Mouse (Mus musculus) A20 (cell line): ENCODE measurements around the gene Gtsf1.
"Not testable (repeated sequence)": the region's sequence is repeated elsewhere in the genome, so short reads cannot be mapped to it uniquely, and the experiment has no call there.

Source experiments
- DNase-seq: peaks from one replicate; pipeline ENCODE4 v3.0.0-alpha.2; 2011; ENCODE audit warnings: low read depth, low spot score

Gtsf1 gene

GRCm38 (mm10) chr15:103430241-103430640 lies at the start of gene Gtsf1:
Gene Gtsf1, minus strand, starts transcription at chr15:103430470.
- DNase-seq, result no peak

DNA sequence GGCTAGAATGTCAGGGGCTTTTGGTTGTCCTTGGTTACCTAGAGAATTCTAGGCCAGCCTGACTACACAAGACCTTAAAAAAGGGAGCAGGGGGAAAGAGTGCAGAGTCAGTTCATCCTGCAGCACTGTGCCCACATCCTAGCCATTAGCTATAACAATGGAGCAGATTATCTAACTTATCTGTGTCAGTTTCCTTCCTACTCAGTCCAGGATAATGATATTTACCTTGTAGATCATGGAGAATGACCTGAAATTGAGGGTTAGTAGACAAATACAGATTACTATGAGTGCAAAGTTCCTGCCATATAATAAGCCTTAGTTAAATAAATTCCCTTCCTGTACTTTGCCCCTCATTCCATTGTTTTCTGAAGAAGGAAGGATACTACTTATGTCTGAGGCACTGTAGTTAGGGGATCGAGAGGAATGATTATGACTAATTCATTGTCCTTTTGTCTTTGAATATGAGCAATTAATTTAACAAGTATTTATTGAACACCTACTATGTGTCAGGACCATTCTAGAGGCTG lies 48.9 kb upstream of the Gtsf1 start:
- DNase-seq, result no peak

- DNase-seq, result no peak
Observed at GRCm38 (mm10) chr15:103473769-103474168, 43.5 kb upstream of the Gtsf1 start.

- DNase-seq, result no peak
Observed at GRCm38 (mm10) chr15:103473182-103473581, 42.9 kb upstream of the Gtsf1 start.

- no peak for DNase-seq
Observed at GRCm38 (mm10) chr15:103472265-103472664, 42.0 kb upstream of the Gtsf1 start.

GRCm38 (mm10) chr15:103471488-103472194 lies 41.4 kb upstream of the Gtsf1 start:
- no peak for DNase-seq

DNA sequence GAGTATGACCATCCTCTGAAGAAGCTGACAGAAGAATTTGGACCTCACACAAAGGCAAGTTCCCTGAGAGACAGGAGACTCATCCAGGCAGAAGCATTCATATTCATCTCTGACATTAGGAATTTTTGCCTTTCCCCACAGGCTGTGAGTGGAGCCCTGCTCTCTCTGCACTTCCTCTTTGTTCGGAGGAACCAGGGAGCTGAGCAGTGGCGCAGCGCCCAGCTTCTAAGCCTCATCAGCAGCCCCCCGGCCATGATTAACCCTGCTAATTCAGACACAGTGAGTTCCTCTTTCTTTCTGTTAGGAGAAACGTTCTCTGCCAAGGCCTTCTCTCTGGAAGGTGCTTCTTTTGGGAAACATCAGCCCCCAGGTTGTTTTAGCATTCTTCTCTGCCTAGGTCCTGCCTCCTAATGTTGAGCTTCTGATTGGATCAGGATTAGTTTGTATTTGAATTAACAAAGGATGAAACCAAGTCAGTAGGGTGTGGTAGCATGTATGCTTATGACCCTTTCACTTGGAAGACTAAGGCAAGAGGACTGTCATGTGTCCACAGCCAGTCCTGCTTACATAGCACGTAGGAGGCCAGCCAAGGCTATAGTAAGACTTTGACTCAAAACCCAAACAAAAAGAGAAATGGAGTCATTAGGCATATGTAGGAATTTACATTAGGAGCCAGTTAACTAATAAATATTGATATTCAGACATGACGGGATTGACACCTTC lies 32.4 kb upstream of the Gtsf1 start:
- DNase-seq, result no peak

- peak; percentile 68 for DNase-seq
Observed at GRCm38 (mm10) chr15:103454449-103454848, 24.2 kb upstream of the Gtsf1 start.

DNA sequence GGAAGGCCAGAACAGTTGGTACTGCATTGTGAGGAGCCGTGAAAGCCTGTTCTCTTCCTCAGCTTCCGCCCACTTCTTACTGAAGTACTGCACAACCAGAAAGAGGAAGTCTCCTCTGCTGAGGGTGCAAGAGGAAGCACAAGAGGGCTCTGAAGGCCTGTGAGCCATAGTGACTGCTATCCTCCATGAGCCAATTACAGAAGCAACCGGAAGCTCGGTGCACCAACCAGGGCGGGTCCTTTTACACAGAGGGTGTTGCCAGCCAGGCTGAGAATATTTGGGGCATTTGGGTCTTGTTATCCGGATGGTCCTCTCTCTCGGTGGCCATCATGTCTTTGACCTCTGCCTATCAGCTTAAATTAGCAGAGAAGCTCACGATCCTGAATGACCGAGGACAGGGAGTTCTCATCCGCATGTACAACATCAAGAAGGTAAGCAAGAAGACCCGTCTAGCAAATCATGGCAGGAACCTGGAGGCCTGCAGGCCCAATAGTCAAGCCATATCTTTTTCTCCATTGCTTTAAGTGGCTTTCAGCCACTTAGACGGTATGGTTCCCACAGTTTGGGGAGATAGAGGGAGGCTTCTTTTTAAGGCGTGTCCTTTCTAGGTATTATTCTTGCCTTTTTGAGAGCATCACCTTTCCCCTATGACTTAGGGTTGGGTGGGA lies 23.4 kb upstream of the Gtsf1 start, which contains the start of gene Nckap1l:
Gene Nckap1l, plus strand, starts transcription at position 244 of the 668 bp plus-strand sequence.
- DNase-seq, result peak; percentile 95

DNA sequence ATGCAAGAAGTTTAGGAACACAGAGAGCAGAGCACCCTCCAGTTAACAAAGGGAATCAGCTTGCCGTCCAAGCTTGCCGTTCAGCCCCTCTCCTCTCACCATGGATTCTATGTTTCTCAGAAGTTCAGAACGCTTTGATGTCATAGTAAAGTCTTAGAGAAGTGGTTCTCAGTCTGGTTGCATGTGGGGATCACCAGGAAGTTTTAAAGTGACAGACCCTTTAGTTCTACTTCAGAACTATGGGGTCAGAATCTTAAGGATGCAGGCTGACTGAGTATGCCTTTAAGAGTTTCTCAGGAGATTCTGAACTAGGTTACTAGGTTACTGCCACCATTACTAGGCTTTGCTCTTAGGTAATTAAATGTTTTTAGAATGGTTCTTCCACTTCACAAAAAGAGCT lies 18.1 kb upstream of the Gtsf1 start, which contains the start of gene Gtsf2:
Gene Gtsf2, minus strand, starts transcription at position 101 of the 400 bp plus-strand sequence.
- no peak for DNase-seq

- not testable (repeated sequence) for DNase-seq
Observed at GRCm38 (mm10) chr15:103445966-103446365, 15.7 kb upstream of the Gtsf1 start.

DNA sequence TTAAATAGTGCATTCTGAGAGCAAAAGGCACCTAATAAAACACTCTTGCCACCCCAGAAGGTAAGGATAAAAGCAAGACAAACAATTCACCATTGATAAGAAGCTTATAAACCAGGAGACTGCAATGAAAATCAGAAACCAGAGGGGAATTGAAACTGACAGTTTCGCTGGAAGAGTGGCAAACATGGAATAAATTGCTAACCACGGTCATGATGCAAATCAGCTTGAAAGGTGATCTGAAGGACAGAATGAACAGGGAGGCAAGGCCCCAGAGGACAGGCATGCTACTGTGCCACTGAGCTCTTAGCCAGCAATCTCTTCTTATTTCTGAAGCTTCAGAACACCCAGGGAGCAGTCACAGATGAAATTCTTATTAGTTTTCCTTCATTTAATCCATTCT lies 3.3 kb downstream of the Gtsf1 start:
- DNase-seq, result no peak

- not testable (repeated sequence) for DNase-seq
Observed at GRCm38 (mm10) chr15:103405586-103405985, 24.7 kb downstream of the Gtsf1 start.

GRCm38 (mm10) chr15:103401361-103401760 lies 28.9 kb downstream of the Gtsf1 start:
- DNase-seq, result no peak

GRCm38 (mm10) chr15:103393577-103393976 lies 36.7 kb downstream of the Gtsf1 start:
- no peak for DNase-seq

DNA sequence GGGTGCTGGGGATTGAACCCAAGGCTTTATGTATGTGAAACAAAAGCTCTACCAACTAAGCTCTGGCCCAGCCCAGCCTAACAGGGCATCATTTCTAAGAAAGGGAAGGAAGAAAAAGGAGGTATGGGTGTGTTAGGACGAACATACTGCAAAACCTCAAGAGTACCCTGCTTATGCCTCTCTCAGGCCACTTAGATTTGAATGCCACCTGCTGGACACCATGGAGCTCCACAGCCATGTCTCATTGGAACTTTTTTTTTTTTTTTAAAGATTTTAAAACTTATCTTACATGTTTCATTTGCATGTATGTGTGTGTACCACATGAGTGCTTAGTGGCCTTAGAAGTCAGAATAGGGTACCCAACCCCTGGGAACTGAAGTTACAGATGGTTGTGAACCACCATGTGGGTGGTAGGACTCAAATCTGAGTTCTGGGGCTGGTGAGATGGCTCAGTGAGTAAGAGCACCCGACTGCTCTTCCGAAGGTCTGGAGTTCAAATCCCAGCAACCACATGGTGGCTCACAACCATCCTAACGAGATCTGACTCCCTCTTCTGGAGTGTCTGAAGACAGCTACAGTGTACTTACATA lies 41.6 kb downstream of the Gtsf1 start:
- peak; percentile 50 for DNase-seq

DNA sequence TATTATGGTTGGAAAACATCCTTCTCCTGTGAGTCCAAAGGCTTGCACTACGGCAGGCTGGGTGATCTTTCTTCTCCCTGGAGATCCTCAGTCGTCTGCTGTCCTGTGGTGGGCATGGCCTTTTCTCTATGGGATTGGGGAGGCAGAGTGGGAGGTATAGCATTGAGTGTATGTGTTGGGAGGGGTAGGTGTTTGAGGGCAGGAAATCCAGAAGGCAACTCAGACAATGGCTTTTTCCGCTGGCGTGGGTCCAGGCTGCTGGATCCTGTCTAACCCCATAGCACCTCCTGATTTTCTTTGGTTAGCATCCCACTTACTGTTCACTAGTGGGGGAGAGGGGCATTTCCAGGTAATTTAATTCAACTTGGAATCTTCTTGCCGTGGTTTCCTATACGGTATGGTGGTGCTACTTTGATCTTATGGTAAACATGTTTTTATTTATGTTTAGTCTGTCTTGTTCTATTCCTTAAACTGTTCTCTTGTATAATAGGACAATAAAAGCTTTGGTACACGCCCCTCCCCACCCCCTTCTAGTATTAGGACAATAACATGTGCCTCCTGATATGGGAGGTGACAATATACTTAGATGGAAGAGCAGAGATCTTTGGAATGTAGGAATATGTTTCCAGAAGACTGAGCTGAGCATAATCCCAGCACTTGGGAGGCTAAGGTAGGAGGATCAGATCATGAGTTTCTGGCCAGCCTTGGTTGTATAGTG lies 46.3 kb downstream of the Gtsf1 start:
- no peak for DNase-seq

DNA sequence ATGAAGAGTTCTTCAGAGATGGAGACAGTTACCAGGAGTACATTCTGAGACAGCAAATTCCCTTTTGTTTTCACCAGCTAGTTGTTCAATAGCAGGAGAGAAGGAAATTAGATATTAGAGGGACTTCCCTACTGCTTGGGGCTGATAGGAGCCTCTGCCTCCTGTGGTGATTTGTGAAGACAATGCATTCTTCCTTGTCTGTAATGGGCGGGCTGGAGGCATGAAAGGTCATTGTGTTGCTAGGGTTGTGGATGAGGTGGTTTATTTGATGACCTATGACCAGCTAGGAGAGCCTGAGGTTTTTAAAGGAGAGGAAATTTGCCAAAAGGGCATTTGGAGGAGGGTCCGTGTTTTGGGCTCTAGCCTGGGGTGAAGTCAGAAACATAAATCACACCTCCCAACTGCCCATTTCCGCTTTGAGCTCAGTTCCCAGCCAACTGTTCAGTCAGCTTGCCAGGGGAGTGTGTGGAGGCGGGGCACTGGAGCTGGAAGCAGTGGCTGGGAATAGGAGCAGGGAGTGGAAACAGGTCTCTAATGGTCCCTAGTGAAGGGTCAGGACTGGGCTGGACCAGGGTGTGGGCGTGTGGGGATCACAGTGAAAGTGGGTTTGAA lies 47.4 kb downstream of the Gtsf1 start:
- DNase-seq, result no peak

DNA sequence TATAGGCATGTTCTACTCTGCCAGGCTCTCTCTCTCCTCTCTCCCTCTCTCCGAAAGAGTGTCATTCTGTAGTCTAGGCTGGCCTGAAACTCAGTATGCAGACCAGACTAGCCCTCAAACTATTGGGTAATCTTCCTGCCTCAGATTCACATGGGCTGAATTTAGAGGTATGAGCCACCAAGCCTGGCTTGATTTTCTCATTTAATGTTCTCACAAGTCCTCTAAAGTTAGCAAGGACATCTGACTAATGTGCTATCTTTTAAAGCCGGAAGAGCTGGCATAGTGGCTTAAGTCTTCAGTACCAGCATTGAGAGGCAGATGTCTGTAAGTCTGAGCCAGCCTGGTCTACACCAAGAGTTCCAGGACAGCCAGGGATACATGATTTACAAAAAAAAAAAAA lies 48.2 kb downstream of the Gtsf1 start:
- DNase-seq, result no peak

- no peak for DNase-seq
Observed at GRCm38 (mm10) chr15:103378665-103379356, 51.5 kb downstream of the Gtsf1 start.
